Mouse (Mus musculus) embryonic facial prominence, embryonic 10.5 days (tissue): ENCODE data around the gene Tgfbr3. TPM values are rescaled to one million over a fixed set of nuclear protein-coding genes. Genes with fewer than 3 reads are reported as not detected.

Experiments used
- DNase-seq: peaks from one replicate; pipeline ENCODE4 v3.0.0-alpha.2; 2017; ENCODE audit warnings: low spot score
- H3K27ac ChIP-seq: fragments of 300-500 bp; sonication (generic); replicated peaks from 2 replicates; pipeline ENCODE4 v1.5.1; 2016; ENCODE audit warnings: mild to moderate bottlenecking
- H3K27me3 ChIP-seq: fragments of 300-500 bp; sonication (generic); replicated peaks from 2 replicates; pipeline ENCODE4 v1.6.1; 2016; ENCODE audit warnings: low read depth, mild to moderate bottlenecking; ENCODE audit not compliant: poor library complexity, severe bottlenecking
- H3K36me3 ChIP-seq: fragments of 300-500 bp; sonication (generic); replicated peaks from 2 replicates; pipeline ENCODE4 v1.6.1; 2016; ENCODE audit warnings: mild to moderate bottlenecking, moderate library complexity
- H3K4me1 ChIP-seq: fragments of 300-500 bp; sonication (generic); 2 replicates; pipeline ENCODE4 v1.6.1; 2016
- H3K4me3 ChIP-seq: fragments of 300-500 bp; sonication (generic); 2 replicates; pipeline ENCODE4 v1.5.1; 2016; ENCODE audit warnings: mild to moderate bottlenecking, moderate library complexity
- H3K9me3 ChIP-seq: fragments of 300-500 bp; sonication (generic); 2 replicates; pipeline ENCODE4 v1.6.1; 2016; ENCODE audit warnings: mild to moderate bottlenecking
- WGBS: fragments of 180-500 bp; shearing (Covaris S2); methylation state at CpG from one replicate; pipeline ENCODE4 v1.1.7; 2016; 5-methylcytosine and 5-hydroxymethylcytosine counted together
- polyA plus RNA-seq: library from polyadenylated mRNA; unstranded; fragments of >200 nt; fragmentation: Nextera tagmentation; extraction: Ambion mirVana; gene quantifications from 2 replicates; pipeline ENCODE4 v1.2.1, GENCODE M21; 2016

Tgfbr3 gene
- polyA plus RNA-seq, 1 experiment from 2014 or later: 9.8 TPM

GRCm38 (mm10) chr5:107159914-107160890, 129.2 kb downstream of the Tgfbr3 start:
- Histone ChIP-seq H3K27me3 (no peaks in the 10 kb centered on the region), H3K4me1 (peaks cover 40% of the 10 kb centered on the region), H3K9me3 (no peaks in the 10 kb centered on the region), H3K36me3 (no peaks in the 10 kb centered on the region), H3K4me3 (no peak overlapping the region), H3K27ac (no peak overlapping the region)
- WGBS: 85% methylated on average over 8 of the region's 8 CpGs
- DNase-seq: no peak

- Histone ChIP-seq H3K9me3 (no peaks in the 10 kb centered on the region), H3K36me3 (no peaks in the 10 kb centered on the region), H3K27ac (no peak overlapping the region), H3K4me3 (no peak overlapping the region), H3K4me1 (peaks cover 30% of the 10 kb centered on the region), H3K27me3 (no peaks in the 10 kb centered on the region)
- no peak for DNase-seq
- 92% methylated on average over 7 of the region's 7 CpGs for WGBS
Observed at GRCm38 (mm10) chr5:107158531-107159178, 130.8 kb downstream of the Tgfbr3 start.

- Histone ChIP-seq H3K36me3 (no peaks in the 10 kb centered on the region), H3K4me1 (peaks cover 27% of the 10 kb centered on the region), H3K4me3 (no peak overlapping the region), H3K9me3 (no peaks in the 10 kb centered on the region), H3K27me3 (no peaks in the 10 kb centered on the region), H3K27ac (peak overlapping the region; percentile 71)
- WGBS: 31% methylated on average over 9 of the region's 9 CpGs
- peak; percentile 68 for DNase-seq
Observed at GRCm38 (mm10) chr5:107157384-107157783, 132.0 kb downstream of the Tgfbr3 start.

GRCm38 (mm10) chr5:107156096-107156495, 133.3 kb downstream of the Tgfbr3 start:
- H3K27me3 ChIP-seq: no peaks in the 10 kb centered on the region
- no peaks in the 10 kb centered on the region for H3K36me3 ChIP-seq
- DNase-seq: no peak
- peaks cover 34% of the 10 kb centered on the region for H3K4me1 ChIP-seq
- H3K9me3 ChIP-seq: no peaks in the 10 kb centered on the region
- 91% methylated on average over 3 of the region's 3 CpGs for WGBS
- H3K27ac ChIP-seq: no peak overlapping the region
- no peak overlapping the region for H3K4me3 ChIP-seq

- H3K36me3 ChIP-seq: no peaks in the 10 kb centered on the region
- H3K9me3 ChIP-seq: no peaks in the 10 kb centered on the region
- no peak for DNase-seq
- no peak overlapping the region for H3K27ac ChIP-seq
- H3K27me3 ChIP-seq: 0 out of 2 replicates have a peak, but pooled peaks cover 7% of the 10 kb centered on the region
- 84% methylated on average over 4 of the region's 4 CpGs for WGBS
- H3K4me3 ChIP-seq: no peak overlapping the region
- peaks cover 43% of the 10 kb centered on the region for H3K4me1 ChIP-seq
Observed at GRCm38 (mm10) chr5:107152989-107153388, 136.4 kb downstream of the Tgfbr3 start.

GRCm38 (mm10) chr5:107151320-107151719, 138.1 kb downstream of the Tgfbr3 start:
- Histone ChIP-seq H3K27ac (0 out of 2 replicates have a peak overlapping the region, but pooled peaks have one; percentile 15), H3K4me3 (no peak overlapping the region), H3K27me3 (0 out of 2 replicates have a peak, but pooled peaks cover 7% of the 10 kb centered on the region), H3K9me3 (no peaks in the 10 kb centered on the region), H3K36me3 (no peaks in the 10 kb centered on the region), H3K4me1 (peaks cover 33% of the 10 kb centered on the region)
- 60% methylated on average over 3 of the region's 3 CpGs for WGBS
- DNase-seq: no peak

GRCm38 (mm10) chr5:107150555-107151312, 138.7 kb downstream of the Tgfbr3 start:
- 0 out of 2 replicates have a peak, but pooled peaks cover 7% of the 10 kb centered on the region for H3K27me3 ChIP-seq
- DNase-seq: no peak
- no peaks in the 10 kb centered on the region for H3K36me3 ChIP-seq
- peaks cover 37% of the 10 kb centered on the region for H3K4me1 ChIP-seq
- no peaks in the 10 kb centered on the region for H3K9me3 ChIP-seq
- no peak overlapping the region for H3K27ac ChIP-seq
- WGBS: 66% methylated on average over 9 of the region's 9 CpGs
- no peak overlapping the region for H3K4me3 ChIP-seq

GRCm38 (mm10) chr5:107147951-107148766, 141.3 kb downstream of the Tgfbr3 start:
- WGBS: 40% methylated on average over 13 of the region's 13 CpGs
- DNase-seq: no peak
- peaks cover 40% of the 10 kb centered on the region for H3K4me1 ChIP-seq
- H3K4me3 ChIP-seq: no peak overlapping the region
- no peaks in the 10 kb centered on the region for H3K36me3 ChIP-seq
- H3K9me3 ChIP-seq: no peaks in the 10 kb centered on the region
- H3K27ac ChIP-seq: peak overlapping the region; percentile 62; the same call in 1 of the 2 replicates
- H3K27me3 ChIP-seq: 0 out of 2 replicates have a peak, but pooled peaks cover 7% of the 10 kb centered on the region

- Histone ChIP-seq H3K27me3 (0 out of 2 replicates have a peak, but pooled peaks cover 7% of the 10 kb centered on the region), H3K9me3 (no peaks in the 10 kb centered on the region), H3K4me1 (peaks cover 40% of the 10 kb centered on the region), H3K4me3 (no peak overlapping the region), H3K36me3 (no peaks in the 10 kb centered on the region), H3K27ac (no peak overlapping the region)
- DNase-seq: no peak
Observed at GRCm38 (mm10) chr5:107147413-107147812, 142.0 kb downstream of the Tgfbr3 start.

GRCm38 (mm10) chr5:107146111-107146616, 143.3 kb downstream of the Tgfbr3 start:
- DNase-seq: no peak
- no peaks in the 10 kb centered on the region for H3K36me3 ChIP-seq
- 0 out of 2 replicates have a peak, but pooled peaks cover 7% of the 10 kb centered on the region for H3K27me3 ChIP-seq
- H3K9me3 ChIP-seq: no peaks in the 10 kb centered on the region
- no peak overlapping the region for H3K27ac ChIP-seq
- 66% methylated on average over 11 of the region's 11 CpGs for WGBS
- no peak overlapping the region for H3K4me3 ChIP-seq
- peaks cover 31% of the 10 kb centered on the region for H3K4me1 ChIP-seq

GRCm38 (mm10) chr5:107145125-107145524, 144.3 kb downstream of the Tgfbr3 start:
- WGBS: 85% methylated on average over 4 of the region's 4 CpGs
- Histone ChIP-seq H3K36me3 (no peaks in the 10 kb centered on the region), H3K27me3 (0 out of 2 replicates have a peak, but pooled peaks cover 6% of the 10 kb centered on the region), H3K9me3 (no peaks in the 10 kb centered on the region), H3K4me1 (peaks cover 25% of the 10 kb centered on the region), H3K4me3 (no peak overlapping the region), H3K27ac (no peak overlapping the region)
- no peak for DNase-seq
